Mouse (Mus musculus) skeletal muscle tissue, adult 2 months (tissue): Measurements from ENCODE around the gene Saal1.
A peak's percentile ranks its signal among the peaks of the same experiment; 100 is the strongest.
"Not testable (repeated sequence)": the region's sequence is repeated elsewhere in the genome, so short reads cannot be mapped to it uniquely, and the experiment has no call there.

Experiments used
- DNase-seq: peaks from one replicate; pipeline ENCODE4 v3.0.0-alpha.2; 2012; ENCODE audit warnings: low read depth, low spot score

Saal1 gene

GRCm38 (mm10) chr7:46710390-46710844 lies at the start of gene Saal1:
Gene Saal1, minus strand, starts transcription at chr7:46710680.
- peak; percentile 68 for DNase-seq

- no peak for DNase-seq
Observed at GRCm38 (mm10) chr7:46751490-46751889, 41.0 kb upstream of the Saal1 start, which contains the start of gene Saa2. Gene Saa2, plus strand, starts transcription at chr7:46751790.

- peak; percentile 58 for DNase-seq
Observed at GRCm38 (mm10) chr7:46748459-46748858, 38.0 kb upstream of the Saal1 start.

- peak; percentile 81 for DNase-seq
Observed at GRCm38 (mm10) chr7:46746381-46746780, 35.9 kb upstream of the Saal1 start.

- DNase-seq: peak; percentile 44
Observed at GRCm38 (mm10) chr7:46745816-46746215, 35.3 kb upstream of the Saal1 start.

GRCm38 (mm10) chr7:46742880-46743279 lies 32.4 kb upstream of the Saal1 start, which contains the start of gene Saa1:
Gene Saa1, minus strand, starts transcription at chr7:46742980.
- not testable (repeated sequence) for DNase-seq

- DNase-seq: not testable (repeated sequence)
Observed at GRCm38 (mm10) chr7:46740041-46740440, 29.6 kb upstream of the Saal1 start.

GRCm38 (mm10) chr7:46738561-46739460 lies 28.3 kb upstream of the Saal1 start:
- DNase-seq: no peak

GRCm38 (mm10) chr7:46734983-46735382 lies 24.5 kb upstream of the Saal1 start:
- DNase-seq: no peak

- no peak for DNase-seq
Observed at GRCm38 (mm10) chr7:46732458-46732857, 22.0 kb upstream of the Saal1 start, which contains the start of gene Saa4. Gene Saa4, minus strand, starts transcription at chr7:46732603.

GRCm38 (mm10) chr7:46727584-46727983 lies 17.1 kb upstream of the Saal1 start:
- DNase-seq: no peak

- no peak for DNase-seq
Observed at GRCm38 (mm10) chr7:46724396-46724795, 13.9 kb upstream of the Saal1 start.

- no peak for DNase-seq
Observed at GRCm38 (mm10) chr7:46723849-46724248, 13.4 kb upstream of the Saal1 start.

- no peak for DNase-seq
Observed at GRCm38 (mm10) chr7:46723354-46723753, 12.9 kb upstream of the Saal1 start.

- DNase-seq: no peak
Observed at GRCm38 (mm10) chr7:46720460-46720859, 10.0 kb upstream of the Saal1 start.

- peak; percentile 80 for DNase-seq
Observed at GRCm38 (mm10) chr7:46719526-46719925, 9.0 kb upstream of the Saal1 start.

- DNase-seq: no peak
Observed at GRCm38 (mm10) chr7:46718591-46719270, 8.3 kb upstream of the Saal1 start.

- DNase-seq: peak; percentile 56
Observed at GRCm38 (mm10) chr7:46716897-46717296, 6.4 kb upstream of the Saal1 start.

- no peak for DNase-seq
Observed at GRCm38 (mm10) chr7:46715600-46715999, 5.1 kb upstream of the Saal1 start, which contains the start of gene Saa3. Gene Saa3, minus strand, starts transcription at chr7:46715700.

GRCm38 (mm10) chr7:46714518-46714917 lies 4.0 kb upstream of the Saal1 start:
- DNase-seq: peak; percentile 42

- DNase-seq: no peak
Observed at GRCm38 (mm10) chr7:46712250-46712649, 1.8 kb upstream of the Saal1 start.

- DNase-seq: no peak
Observed at GRCm38 (mm10) chr7:46700521-46701025, 9.9 kb downstream of the Saal1 start.
